Mouse (Mus musculus): ENCODE data around the gene Zfp263.

- TF ChIP-seq CTCF (IDR thresholded peaks at IDR 0.05) (no peak; the same call in 1 of the 2 replicates), EP300 (IDR thresholded peaks at IDR 0.05) (no peak)
Observed at GRCm38 (mm10) chr16:3743503-3744185, at the start of gene Zfp263.

Data from lung, postnatal 0 days (tissue).